Mouse (Mus musculus) gastrocnemius, adult 2 months (tissue): Measurements from ENCODE around the gene Cntf. TPM values are rescaled to one million over a fixed set of nuclear protein-coding genes. Genes with fewer than 3 reads are reported as not detected.
"Not testable (repeated sequence)": the region's sequence is repeated elsewhere in the genome, so short reads cannot be mapped to it uniquely, and the experiment has no call there.

Source experiments
- DNase-seq: peaks from one replicate; pipeline ENCODE4 v3.0.0; 2022
- H3K27ac ChIP-seq: fragments of 200-600 bp; 2 replicates; pipeline ENCODE4 v1.8.1; 2022; ENCODE audit warnings: mild to moderate bottlenecking
- H3K4me3 ChIP-seq: fragments of 200-600 bp; 2 replicates; pipeline ENCODE4 v1.8.1; 2022; ENCODE audit warnings: mild to moderate bottlenecking, moderate library complexity
- CTCF ChIP-seq: fragments of 200-600 bp; IDR thresholded peaks from 2 replicates; pipeline ENCODE4 v1.8.1; 2022; ENCODE audit warnings: antibody characterized with exemption, mild to moderate bottlenecking, moderate library complexity
- intact Hi-C: fragments of 180-260 bp; cut with DNase I; formaldehyde crosslinking; loops from one replicate; pipeline ENCODE4 v1.15.1; 2025
- total RNA-seq, 2 experiments: library from RNA; stranded (reverse); gene quantifications; 2 replicates each; pipeline ENCODE4 v1.2.3; 2021

Cntf gene
- total RNA-seq, 2 experiments from 2014 or later = 1.8 to 2.2 TPM

- no peak overlapping the region for H3K4me3 ChIP-seq
- H3K27ac ChIP-seq = no peak overlapping the region
- DNase-seq = no peak
- no peak for TF ChIP-seq CTCF
- intact Hi-C loops = no loop called here
Measured at GRCm38 (mm10) chr19:12756286-12756685, 9.1 kb downstream of the Cntf start.

- TF ChIP-seq CTCF = no peak
- intact Hi-C loops = no loop called here
- Histone ChIP-seq H3K4me3 (no peak overlapping the region), H3K27ac (no peak overlapping the region)
- DNase-seq = no peak
Measured at GRCm38 (mm10) chr19:12731950-12732349, 33.5 kb downstream of the Cntf start.

- H3K27ac ChIP-seq = no peak overlapping the region
- no peak for DNase-seq
- no peak for TF ChIP-seq CTCF
- no peak overlapping the region for H3K4me3 ChIP-seq
- intact Hi-C loops = no loop called here
Measured at GRCm38 (mm10) chr19:12731036-12731435, 34.4 kb downstream of the Cntf start.

GRCm38 (mm10) chr19:12725851-12726250, 39.6 kb downstream of the Cntf start:
- TF ChIP-seq CTCF = no peak
- no peak overlapping the region for H3K4me3 ChIP-seq
- no peak overlapping the region for H3K27ac ChIP-seq
- intact Hi-C loops = no loop called here
- DNase-seq = no peak

- no peak overlapping the region for H3K4me3 ChIP-seq
- intact Hi-C loops = loop anchor here (5.0 kb wide), 1 partner anchor 75 kb away; the partner anchor contains the start of genes Lpxn and Zfp91
- peak; percentile 57 for DNase-seq
- TF ChIP-seq CTCF = peak; percentile 62
- H3K27ac ChIP-seq = no peak overlapping the region
Measured at GRCm38 (mm10) chr19:12722308-12722707, 43.1 kb downstream of the Cntf start.

GRCm38 (mm10) chr19:12721596-12721995, 43.8 kb downstream of the Cntf start:
- not testable (repeated sequence) for H3K27ac ChIP-seq, H3K4me3 ChIP-seq, DNase-seq
- intact Hi-C loops = loop anchor here (5.0 kb wide), 1 partner anchor 76 kb away; the partner anchor contains the start of genes Lpxn and Zfp91

GRCm38 (mm10) chr19:12720919-12721318, 44.5 kb downstream of the Cntf start:
- not testable (repeated sequence) for DNase-seq, H3K4me3 ChIP-seq, H3K27ac ChIP-seq
- intact Hi-C loops = loop anchor here (5.0 kb wide), 1 partner anchor 76 kb away; the partner anchor contains the start of genes Lpxn and Zfp91

- Histone ChIP-seq H3K4me3 (no peak overlapping the region), H3K27ac (no peak overlapping the region)
- DNase-seq = no peak
- TF ChIP-seq CTCF = no peak
- intact Hi-C loops = loop anchor here (5.0 kb wide), 1 partner anchor 77 kb away; the partner anchor contains the start of genes Lpxn and Zfp91
Measured at GRCm38 (mm10) chr19:12720463-12720862, 45.0 kb downstream of the Cntf start.

- Histone ChIP-seq H3K27ac (no peak overlapping the region), H3K4me3 (no peak overlapping the region)
- intact Hi-C loops = no loop called here
- no peak for TF ChIP-seq CTCF
- DNase-seq = no peak
Measured at GRCm38 (mm10) chr19:12719189-12719588, 46.2 kb downstream of the Cntf start.

Other genes with a start within 250 kb of the Cntf start
- gene Fam111a, start 219.9 kb downstream of the Cntf start, total RNA-seq = 1 to 10 TPM; 2.1 to 2.4 TPM
- gene Gm4952, start 165.7 kb downstream of the Cntf start, total RNA-seq = not detected
- gene Glyat, start 132.3 kb downstream of the Cntf start, total RNA-seq = not detected
- gene Olfr1442, start 95.2 kb downstream of the Cntf start, total RNA-seq = not detected
- gene Olfr1443, start 87.5 kb downstream of the Cntf start, total RNA-seq = not detected
- gene Keg1, start 69.8 kb downstream of the Cntf start, total RNA-seq = not detected
- gene Zfp91, start 30.5 kb upstream of the Cntf start, total RNA-seq = 100 to 1,000 TPM; 135 to 138 TPM
- gene Lpxn, start 30.6 kb upstream of the Cntf start, total RNA-seq = under 1 TPM in 1 of 2 experiments, not detected in 1; 0.17 TPM
- gene Gm5244, start 81.0 kb upstream of the Cntf start, total RNA-seq = not detected
- not detected for gene Olfr1444, start 91.7 kb upstream of the Cntf start, total RNA-seq
- gene Olfr1445, start 118.2 kb upstream of the Cntf start, total RNA-seq = not detected
- not detected for gene Olfr1446, start 127.9 kb upstream of the Cntf start, total RNA-seq
- gene Olfr1447, start 138.1 kb upstream of the Cntf start, total RNA-seq = not detected
- not detected for gene Olfr1448, start 158.8 kb upstream of the Cntf start, total RNA-seq
- gene Olfr1449, start 165.2 kb upstream of the Cntf start, total RNA-seq = not detected
- gene Olfr1450, start 184.6 kb upstream of the Cntf start, total RNA-seq = not detected
- gene Olfr1451, start 229.4 kb upstream of the Cntf start, total RNA-seq = not detected